Mouse (Mus musculus): ENCODE measurements around the gene Gm49395. TPM values are rescaled to one million over a fixed set of nuclear protein-coding genes. Genes with fewer than 3 reads are reported as not detected.

Gm49395 gene
- polyA plus RNA-seq, 1 experiment = 6.2 TPM

GRCm38 (mm10) chr13:115003444-115004053 lies 98.2 kb downstream of the Gm49395 start:
- Histone ChIP-seq H3K4me1 (ENCODE audit: control insufficient read depth, insufficient read depth, insufficient read length, low read length) (peaks cover 9% of the 10 kb centered on the region), H3K4me3 (ENCODE audit: insufficient read depth, low read depth, low read length) (no peak overlapping the region), H3K27ac (replicated peaks; ENCODE audit: low read depth, low read length) (no peak overlapping the region)

DNA sequence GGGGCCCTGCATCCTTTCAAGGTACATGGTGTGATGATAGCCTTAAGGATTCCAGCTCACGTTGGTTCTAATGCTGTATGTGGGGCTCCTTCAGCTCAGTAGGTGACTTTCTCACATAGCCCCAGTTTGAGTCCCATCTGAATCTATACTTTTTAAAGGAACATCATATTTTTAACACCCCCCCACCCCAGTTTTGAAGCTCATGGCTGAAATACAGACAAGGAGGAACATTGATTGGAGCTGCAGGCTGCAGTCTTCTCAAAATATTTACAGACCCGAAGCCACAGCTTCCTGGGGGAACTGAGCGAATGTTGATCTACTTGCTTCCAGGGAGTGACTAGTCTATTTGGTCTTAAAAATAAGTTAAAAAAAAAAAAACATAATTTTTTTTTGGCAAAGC lies 98.9 kb downstream of the Gm49395 start:
- H3K4me1 ChIP-seq (ENCODE audit: control insufficient read depth, insufficient read depth, insufficient read length, low read length) = peaks cover 9% of the 10 kb centered on the region
- no peak overlapping the region for H3K4me3 ChIP-seq (ENCODE audit: insufficient read depth, low read depth, low read length)
- no peak overlapping the region for H3K27ac ChIP-seq (replicated peaks; ENCODE audit: low read depth, low read length)

- Histone ChIP-seq H3K27ac (replicated peaks; ENCODE audit: low read depth, low read length) (no peak overlapping the region), H3K4me3 (ENCODE audit: insufficient read depth, low read depth, low read length) (no peak overlapping the region), H3K4me1 (ENCODE audit: control insufficient read depth, insufficient read depth, insufficient read length, low read length) (peaks cover 9% of the 10 kb centered on the region)
Observed at GRCm38 (mm10) chr13:115002155-115002554, 99.6 kb downstream of the Gm49395 start.

- Histone ChIP-seq H3K4me1 (ENCODE audit: control insufficient read depth, insufficient read depth, insufficient read length, low read length) (no peaks in the 10 kb centered on the region), H3K4me3 (ENCODE audit: insufficient read depth, low read depth, low read length) (no peak overlapping the region), H3K27ac (replicated peaks; ENCODE audit: low read depth, low read length) (no peak overlapping the region)
Observed at GRCm38 (mm10) chr13:114999582-114999981, 102.1 kb downstream of the Gm49395 start.

- Histone ChIP-seq H3K27ac (replicated peaks; ENCODE audit: low read depth, low read length) (no peak overlapping the region), H3K4me1 (ENCODE audit: control insufficient read depth, insufficient read depth, insufficient read length, low read length) (no peaks in the 10 kb centered on the region), H3K4me3 (ENCODE audit: insufficient read depth, low read depth, low read length) (no peak overlapping the region)
Observed at GRCm38 (mm10) chr13:114998100-114998499, 103.6 kb downstream of the Gm49395 start.

- no peak overlapping the region for H3K27ac ChIP-seq (replicated peaks; ENCODE audit: low read depth, low read length)
- no peak overlapping the region for H3K4me3 ChIP-seq (ENCODE audit: insufficient read depth, low read depth, low read length)
- H3K4me1 ChIP-seq (ENCODE audit: control insufficient read depth, insufficient read depth, insufficient read length, low read length) = peaks cover 2% of the 10 kb centered on the region; the same call in 1 of the 2 replicates
Observed at GRCm38 (mm10) chr13:114992260-114993014, 109.3 kb downstream of the Gm49395 start.

- Histone ChIP-seq H3K27ac (replicated peaks; ENCODE audit: low read depth, low read length) (peak overlapping the region; percentile 56), H3K4me3 (ENCODE audit: insufficient read depth, low read depth, low read length) (no peak overlapping the region), H3K4me1 (ENCODE audit: control insufficient read depth, insufficient read depth, insufficient read length, low read length) (peaks cover 3% of the 10 kb centered on the region; the same call in 1 of the 2 replicates)
Observed at GRCm38 (mm10) chr13:114987668-114988067, 114.1 kb downstream of the Gm49395 start.

DNA sequence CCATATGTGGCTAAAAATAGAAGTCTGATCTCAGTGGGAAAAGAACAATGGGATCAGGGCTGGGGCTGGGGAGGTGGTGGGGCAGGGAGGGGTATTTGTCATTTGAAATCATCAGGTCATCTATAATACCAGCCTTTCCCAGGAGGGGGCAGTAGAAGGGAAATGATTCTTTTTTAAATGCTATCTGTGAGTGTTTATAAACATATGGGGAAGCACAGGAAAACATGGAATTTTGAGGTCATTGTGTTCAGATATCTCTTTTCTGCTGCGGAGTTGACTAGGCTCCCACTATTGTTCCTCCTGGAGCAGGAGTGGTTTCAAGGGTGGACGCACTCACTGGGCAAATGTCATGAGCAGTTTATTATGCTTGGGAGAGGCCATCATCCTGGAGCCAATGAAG lies 114.6 kb downstream of the Gm49395 start:
- Histone ChIP-seq H3K4me1 (ENCODE audit: control insufficient read depth, insufficient read depth, insufficient read length, low read length) (peaks cover 3% of the 10 kb centered on the region; the same call in 1 of the 2 replicates), H3K27ac (replicated peaks; ENCODE audit: low read depth, low read length) (no peak overlapping the region), H3K4me3 (ENCODE audit: insufficient read depth, low read depth, low read length) (no peak overlapping the region)

Other genes with a start within 250 kb of the Gm49395 start
- 0.20 and 1.7 TPM in 2 replicates for gene Itga2, start 169.8 kb downstream of the Gm49395 start, polyA plus RNA-seq (2012; ENCODE audit: insufficient read depth, insufficient read length, missing spikeins)
- 3.8 and 6.6 TPM in 2 replicates for gene Pelo, start 11.7 kb downstream of the Gm49395 start, polyA plus RNA-seq (2012; ENCODE audit: insufficient read depth, insufficient read length, missing spikeins)
- 19.8 and 21.6 TPM in 2 replicates for gene Itga1, start within 50 bp of the Gm49395 start, polyA plus RNA-seq (2012; ENCODE audit: insufficient read depth, insufficient read length, missing spikeins)

Data from brown adipose tissue, adult 24 weeks (tissue).